Mouse (Mus musculus): ENCODE results near the gene Gdf3.
"Not testable (repeated sequence)": the region's sequence is repeated elsewhere in the genome, so short reads cannot be mapped to it uniquely, and the experiment has no call there.

Gdf3 gene

DNA sequence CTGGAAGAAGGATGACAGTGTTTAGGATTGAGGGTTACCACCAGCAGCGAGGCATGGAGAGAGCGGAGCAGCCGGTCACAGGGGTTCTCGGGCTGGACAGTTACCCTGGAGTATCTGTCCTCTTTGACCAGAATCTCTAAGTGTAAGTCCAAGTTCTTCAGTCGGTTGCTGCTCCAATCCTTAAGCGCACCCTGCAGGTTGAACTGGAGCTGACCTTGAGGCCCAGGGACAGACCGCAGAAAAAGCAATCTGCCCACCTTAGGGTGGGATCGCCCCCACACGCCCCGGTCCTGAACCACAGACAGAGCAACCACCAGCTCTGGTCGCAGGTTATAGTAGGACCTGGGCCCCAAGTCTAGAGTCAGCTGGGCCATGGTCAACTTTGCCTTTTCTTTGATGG is 3.2 kb downstream of the Gdf3 start:
- no peak for DNase-seq (ENCODE audit: extremely low read depth, low read depth, low spot score)

DNA sequence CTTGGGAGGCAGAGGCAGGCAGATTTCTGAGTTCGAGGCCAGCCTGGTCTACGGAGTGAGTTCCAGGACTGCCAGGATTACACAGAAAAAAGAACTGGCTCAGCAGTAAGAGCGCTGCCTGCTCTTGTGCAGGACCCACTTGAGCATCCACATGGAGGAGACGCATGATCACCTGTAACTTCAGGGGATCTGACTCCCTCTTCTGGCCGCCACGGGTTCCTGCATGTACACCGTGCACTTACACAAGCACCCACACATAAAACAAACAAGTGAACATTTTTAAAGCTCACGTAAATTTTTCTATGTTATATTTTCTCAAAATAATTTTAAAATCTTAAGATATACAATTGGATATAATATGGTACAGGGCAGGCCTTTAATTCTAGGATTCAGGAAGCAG is 4.4 kb downstream of the Gdf3 start:
- DNase-seq (ENCODE audit: extremely low read depth, low read depth, low spot score), result no peak

DNA sequence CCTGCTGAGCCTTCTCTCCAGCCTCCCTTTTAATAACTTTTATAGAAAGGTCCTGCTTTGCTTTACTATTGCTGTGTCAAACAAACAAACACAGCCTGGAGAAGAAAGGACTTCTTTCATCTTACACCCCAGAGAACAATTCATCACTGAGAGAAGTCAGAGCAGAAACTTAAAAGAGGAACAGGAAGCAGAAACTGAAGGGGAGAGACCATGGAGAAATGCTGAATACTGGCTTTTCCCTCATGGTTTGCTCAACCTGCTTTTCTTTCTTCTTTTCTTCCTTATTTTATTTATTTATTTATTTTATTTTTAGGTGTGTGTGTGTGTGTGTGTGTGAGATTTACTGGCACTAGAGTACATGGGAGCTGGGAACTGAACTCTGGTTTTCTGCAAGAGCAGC is 5.6 kb downstream of the Gdf3 start:
- no peak for DNase-seq (ENCODE audit: extremely low read depth, low read depth, low spot score)

DNA sequence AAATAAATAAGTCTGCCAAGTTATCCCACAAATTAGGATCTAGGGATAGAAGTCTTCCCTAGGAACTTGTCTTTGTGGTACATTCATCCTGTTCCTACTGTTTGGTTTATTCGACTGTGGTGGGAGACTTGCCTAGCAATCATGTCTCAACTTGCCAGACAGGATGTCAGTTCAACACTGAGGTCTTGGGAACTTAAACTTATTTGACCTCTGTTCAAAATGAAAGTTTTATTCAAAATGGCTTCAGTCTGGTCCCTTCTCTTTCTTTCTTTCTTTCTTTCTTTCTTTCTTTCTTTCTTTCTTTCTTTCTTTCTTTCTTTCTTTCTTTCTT is 6.9 kb downstream of the Gdf3 start:
- no peak for DNase-seq (ENCODE audit: extremely low read depth, low read depth, low spot score)

DNA sequence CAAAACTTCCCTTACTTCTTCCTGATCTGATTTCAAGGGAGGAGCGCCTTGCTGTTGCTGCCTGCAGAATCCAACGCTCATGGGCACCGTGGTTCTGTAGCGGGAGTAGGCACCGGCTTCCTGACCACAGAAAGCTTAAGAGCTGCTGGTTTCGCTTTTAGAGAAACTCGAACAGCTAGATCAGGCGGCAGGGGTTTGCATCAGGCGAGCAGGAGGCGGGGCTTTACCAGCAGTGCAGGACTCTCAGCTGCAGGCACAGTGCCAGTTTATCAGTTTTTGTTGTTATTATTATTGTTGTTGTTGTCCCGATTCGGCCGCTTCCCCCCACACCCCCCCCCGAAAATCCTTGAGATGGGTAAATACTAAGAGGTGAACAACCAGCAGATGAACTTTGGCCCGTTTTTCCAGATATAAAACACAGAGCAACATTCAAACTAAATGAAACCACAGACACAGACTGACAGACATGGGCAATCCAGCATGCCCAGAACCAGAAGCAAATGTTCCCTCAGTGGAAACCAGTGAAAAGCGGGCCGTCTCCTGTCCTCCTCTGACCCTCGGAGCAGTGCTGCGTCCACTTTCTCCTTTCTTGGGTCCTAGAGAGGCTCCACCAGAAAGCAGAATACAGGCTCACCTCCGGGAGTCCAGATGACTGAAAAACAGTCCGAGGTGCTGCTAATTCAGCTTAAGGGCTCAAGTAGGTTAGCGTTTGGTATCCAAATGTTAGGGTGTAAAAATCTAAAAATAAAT is 7.5 kb downstream of the Gdf3 start, which contains the start of gene Apobec1:
Gene Apobec1 (minus strand): TSS at position 203 of the 750 bp plus-strand sequence.
- peak; percentile 55 for DNase-seq (ENCODE audit: extremely low read depth, low read depth, low spot score)

DNA sequence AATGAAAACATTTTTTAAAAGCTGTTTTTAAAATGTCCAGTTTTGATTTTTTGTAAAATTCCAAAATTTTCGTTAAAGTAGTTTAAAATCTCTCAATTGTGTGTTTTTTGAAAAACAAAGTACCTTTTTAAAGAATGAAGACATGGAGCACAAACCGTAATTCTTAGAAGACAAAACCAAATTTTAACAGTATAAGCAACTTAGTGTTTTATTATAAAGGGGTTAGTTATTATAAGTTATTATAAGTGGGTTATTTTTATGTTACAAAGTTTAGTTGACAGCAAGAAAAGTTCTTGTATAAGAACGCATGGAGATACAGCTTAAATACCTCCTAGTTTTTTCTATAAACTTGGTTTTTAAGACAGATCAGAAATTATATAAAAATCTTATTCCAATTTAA is 8.3 kb downstream of the Gdf3 start:
- no peak for DNase-seq (ENCODE audit: extremely low read depth, low read depth, low spot score)

DNA sequence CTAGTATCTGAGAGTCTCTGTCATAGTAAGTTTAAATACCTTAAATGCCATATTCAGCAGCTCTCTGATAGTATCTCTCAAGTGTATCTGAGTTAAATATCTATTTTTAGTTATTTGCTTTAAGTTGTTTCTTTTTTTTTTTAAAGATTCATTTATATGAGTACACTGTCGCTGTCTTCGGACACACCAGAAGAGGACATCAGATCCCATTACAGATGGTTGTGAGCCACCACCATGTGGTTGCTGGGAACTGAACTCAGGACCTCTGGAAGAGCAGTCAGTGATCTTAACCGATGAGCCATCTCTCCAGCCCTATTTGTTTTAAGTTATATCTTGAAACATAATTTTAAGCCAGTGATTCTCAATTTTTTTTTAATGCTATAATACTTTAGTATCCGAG is 8.9 kb downstream of the Gdf3 start:
- DNase-seq (ENCODE audit: extremely low read depth, low read depth, low spot score), result no peak

DNA sequence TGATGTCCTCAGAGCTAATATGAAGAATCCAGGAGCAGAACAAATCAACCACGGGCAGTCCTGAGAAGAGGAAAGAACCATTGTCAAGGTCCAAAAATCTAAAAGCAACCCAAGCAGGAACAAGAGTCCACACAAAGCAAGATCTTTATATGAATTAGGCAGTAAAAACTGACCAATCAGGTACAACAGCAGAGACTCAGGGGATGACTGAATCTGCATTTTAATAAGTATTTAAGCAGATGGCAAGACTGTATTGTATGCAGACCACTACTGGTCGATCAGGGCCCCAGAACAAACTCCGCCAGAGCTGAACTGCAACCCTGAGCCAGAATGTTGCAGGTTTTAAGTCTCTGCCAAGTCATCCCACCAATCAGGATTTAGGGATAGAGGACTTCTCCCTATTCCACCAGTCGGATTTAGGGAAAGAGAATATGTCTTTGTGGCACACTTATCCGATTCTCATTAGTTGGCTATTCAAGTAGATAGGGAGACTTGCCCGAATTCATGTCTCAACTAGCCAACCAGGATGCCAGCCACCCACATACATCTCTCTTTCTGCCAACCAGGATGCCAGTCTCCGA is 9.7 kb downstream of the Gdf3 start:
- peak; percentile 91 for DNase-seq (ENCODE audit: extremely low read depth, low read depth, low spot score)

DNA sequence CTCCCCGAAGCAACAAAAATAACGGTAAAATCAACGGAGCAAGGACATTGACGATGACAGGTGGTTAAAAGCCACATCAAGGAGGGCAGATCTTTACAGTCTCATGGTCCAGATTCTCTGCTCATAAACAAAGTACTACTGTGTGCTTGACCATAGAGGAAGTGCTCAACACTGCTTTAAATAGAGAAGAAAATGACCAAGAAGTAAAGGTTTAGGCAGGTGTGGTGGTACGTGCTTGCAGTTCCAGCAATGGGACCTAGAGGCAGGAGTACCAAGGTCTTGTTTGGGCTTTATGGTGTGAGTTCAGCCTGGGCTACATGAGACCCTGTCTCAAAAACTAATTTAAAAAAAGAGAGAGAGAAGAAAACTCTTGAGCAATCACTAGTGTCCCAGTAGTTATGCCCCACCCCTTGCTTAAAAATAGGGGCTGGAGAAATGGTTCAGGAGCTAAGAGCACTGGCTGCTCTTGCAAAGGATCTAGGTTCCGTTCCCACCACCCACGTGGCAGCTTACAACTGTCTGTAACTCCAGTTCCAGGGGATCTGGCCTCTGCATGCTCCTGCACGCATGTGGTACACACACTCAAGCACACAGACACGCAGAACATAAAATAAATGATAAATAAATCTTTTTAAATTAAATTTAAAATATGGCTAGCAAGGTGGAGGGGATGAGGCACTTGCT is 10.7 kb downstream of the Gdf3 start:
- DNase-seq (ENCODE audit: extremely low read depth, low read depth, low spot score), result peak; percentile 36

DNA sequence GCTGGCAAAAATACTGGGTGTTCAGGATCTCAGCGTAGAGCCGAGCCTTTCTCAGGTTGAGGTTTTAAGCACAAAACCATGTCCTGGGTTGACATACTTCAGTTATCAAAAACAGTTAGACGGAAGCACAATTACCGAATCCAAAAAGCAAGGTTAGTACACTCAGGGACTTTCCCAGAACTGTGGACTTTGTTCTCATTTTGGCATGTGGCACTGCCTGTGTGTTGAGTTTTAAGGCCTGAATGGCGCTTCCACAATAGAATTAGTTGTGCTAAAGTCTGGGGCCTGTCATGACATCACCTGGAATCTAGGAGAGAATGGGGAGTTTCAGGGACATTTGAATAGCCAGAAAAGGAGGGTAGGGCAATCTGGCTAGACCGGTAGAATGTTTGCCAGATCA is 11.5 kb downstream of the Gdf3 start:
- no peak for DNase-seq (ENCODE audit: extremely low read depth, low read depth, low spot score)

DNA sequence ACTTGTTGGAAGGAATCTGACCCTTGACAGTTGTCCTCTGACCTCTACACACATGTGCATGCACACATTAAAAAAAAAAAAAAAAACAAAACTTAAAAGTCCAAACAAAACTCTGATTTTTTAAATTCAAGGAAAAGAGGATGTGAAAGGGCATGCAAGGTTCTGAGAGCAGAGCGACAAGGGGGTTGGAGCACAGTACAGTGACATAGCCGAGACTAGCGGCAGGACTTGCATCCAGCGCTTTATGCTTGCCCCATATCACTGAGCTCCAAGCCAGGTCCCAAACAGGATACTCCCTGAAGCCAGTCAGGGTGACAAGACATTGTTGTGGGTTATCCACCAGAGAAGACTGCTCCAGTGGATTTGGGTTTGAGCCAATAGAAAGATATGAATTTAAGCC is 11.9 kb downstream of the Gdf3 start:
- DNase-seq (ENCODE audit: extremely low read depth, low read depth, low spot score), result no peak

DNA sequence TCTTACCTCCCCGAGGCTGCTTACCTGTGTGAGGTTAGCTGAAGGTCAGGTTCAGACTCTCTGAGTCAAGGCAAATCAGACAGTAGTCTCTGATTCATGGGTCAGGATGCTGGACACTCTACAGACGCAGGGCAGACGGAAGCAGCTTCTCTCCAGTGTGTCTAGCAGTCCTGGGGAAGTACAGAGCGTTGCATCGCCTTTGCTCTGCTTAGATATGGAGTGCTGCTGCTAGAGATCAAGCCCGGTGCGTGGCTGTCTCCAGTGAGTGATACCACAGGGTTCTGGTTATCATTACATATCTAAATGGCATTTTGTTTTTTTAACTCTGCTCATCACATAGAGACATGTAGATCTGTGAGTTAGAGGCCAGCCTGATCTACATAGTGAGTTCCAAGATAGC is 13.3 kb downstream of the Gdf3 start:
- no peak for DNase-seq (ENCODE audit: extremely low read depth, low read depth, low spot score)

DNA sequence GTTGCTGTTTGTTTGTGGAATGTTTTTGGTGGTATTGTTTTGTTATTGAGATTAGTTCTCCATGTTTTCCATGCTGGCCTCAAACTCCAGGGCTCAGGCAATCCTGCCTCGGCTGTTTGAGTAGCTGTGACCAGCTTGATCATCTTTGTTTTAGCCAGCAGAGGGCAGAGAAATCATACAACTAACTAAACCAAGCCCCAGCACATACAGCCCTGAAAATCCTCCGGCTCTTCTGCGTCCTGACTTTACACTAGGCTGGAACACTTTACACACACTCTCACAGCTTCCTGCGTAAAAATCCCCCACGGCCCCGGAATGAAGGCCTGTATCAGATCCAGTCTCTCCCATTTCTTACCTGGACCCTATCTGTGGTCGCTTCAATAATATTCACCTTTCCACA is 14.2 kb downstream of the Gdf3 start:
- no peak for DNase-seq (ENCODE audit: extremely low read depth, low read depth, low spot score)

DNA sequence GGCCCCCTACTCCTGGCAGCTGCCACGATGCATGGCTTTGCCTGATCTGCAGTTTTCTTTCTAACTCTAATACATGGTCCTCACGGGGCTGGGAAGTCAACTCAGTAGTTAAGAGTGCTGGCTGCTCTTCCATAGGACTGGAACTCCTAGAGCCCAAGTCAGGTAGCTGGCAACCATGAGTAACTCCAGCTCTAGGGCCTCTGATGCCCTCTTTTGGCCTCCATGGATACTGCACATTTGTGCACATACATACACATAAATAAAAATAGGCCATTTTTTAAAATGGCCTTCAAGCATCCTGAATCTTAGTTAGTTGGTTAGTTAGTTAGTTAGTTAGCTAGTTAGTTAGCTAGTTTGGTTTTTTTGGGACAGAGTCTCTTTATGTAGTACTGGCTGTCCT is 17.0 kb downstream of the Gdf3 start:
- DNase-seq (ENCODE audit: extremely low read depth, low read depth, low spot score), result no peak

DNA sequence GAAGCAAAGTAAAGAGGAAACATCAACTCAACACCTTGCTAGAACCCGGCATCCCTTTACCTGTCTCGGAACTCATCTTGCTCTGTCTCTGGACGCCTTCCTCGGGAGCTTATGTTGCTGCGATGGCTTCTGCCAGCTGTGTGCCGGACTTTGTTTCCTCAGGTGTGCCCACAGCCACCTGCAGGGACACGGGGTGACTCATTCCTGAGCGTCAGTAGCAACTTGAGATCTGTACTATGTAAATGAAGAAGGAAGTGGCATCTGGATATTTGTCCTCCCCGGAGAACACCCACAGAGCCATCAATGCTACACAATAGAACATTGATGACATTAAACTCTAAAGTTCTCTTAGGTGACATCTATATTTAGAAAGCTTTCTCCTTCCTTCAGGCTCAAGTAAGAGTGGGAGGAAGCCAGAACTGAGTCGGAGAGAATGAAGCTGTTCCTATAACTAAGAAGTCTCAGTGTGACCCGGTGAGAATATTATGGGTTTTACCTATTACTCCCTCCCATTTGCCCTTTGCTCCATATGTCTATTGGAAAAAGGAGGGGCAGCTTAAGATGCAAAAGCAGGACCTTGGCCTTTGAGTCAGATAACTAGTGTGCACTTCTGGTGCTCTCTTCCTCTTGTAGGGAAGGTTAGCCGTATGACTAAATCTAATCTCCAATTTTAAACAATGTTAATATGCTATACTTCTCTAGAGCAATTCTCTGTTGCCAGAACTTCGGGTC is 18.7 kb downstream of the Gdf3 start:
- DNase-seq (ENCODE audit: extremely low read depth, low read depth, low spot score), result no peak

DNA sequence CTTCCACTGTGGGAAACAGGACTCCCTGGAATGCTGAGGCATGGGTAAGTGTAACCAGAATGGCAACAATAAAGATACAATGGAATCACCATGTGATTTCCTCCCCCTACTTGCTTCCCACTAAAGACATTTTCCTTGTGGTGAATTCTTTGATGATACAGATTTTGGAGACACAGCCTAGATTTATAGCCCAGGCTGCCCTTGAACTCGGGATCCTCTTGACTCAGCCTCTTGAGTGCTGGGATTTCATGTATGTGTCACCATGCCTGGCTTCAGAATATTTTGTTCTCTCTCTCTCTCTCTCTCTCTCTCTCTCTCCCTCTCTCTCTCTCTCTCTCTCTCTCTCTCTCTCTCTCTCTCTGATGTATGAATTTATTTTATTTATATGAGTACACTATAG is 30.8 kb downstream of the Gdf3 start:
- no peak for DNase-seq (ENCODE audit: extremely low read depth, low read depth, low spot score)

DNA sequence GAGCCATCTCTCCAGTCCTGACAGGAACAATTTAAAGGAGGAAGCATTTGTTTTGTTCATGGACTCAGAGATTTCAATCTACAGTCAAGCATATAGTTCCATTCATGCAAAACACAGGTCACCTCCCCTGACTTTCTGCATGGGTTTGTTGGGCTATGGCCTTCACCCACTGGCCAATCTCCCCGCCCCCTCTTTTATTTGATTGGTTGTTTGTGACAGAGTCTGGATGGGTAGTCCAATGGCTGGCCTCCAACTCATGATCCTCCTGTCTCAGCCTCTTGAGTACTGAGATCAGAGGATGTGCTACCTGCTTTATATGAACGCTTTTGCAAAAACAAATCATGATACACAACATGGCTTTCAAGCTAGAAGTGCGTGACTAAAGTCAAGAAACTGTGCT is 32.9 kb downstream of the Gdf3 start:
- DNase-seq (ENCODE audit: extremely low read depth, low read depth, low spot score), result no peak

DNA sequence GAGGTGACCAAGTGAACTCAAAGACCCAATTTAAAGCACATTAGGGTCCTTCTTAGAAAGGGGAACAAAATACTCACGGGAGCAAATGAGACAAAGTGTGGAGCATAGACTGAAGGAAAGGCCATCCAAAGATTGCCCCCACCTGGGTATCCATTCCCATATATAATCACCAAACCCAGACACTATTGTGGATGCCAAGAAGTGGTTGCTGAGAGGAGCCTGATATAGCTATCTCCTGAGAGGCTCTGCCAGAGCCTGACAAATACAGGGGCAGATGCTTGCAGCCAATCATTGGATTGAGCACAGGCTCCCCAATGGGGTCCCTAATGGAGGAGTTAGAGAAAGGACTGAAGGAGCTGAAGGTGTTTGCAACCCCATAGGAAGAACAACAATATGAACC is 34.9 kb downstream of the Gdf3 start:
- not testable (repeated sequence) for DNase-seq (ENCODE audit: extremely low read depth, low read depth, low spot score)

DNA sequence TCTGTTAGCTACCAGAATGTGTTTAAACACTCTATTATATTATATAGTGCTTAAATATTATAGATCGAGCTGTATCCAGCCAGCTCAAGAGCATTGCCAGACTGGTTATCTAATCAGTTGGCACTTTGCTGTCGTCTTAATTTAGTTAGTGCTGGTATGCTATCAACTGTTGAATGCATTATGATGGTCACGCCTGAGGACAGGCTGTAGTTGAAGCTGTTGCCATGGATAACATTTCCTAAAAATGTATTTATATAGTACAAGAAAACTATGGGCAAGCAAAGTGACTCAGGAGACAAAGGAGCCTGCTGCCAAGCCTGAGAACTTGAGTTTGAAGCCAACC is 38.3 kb downstream of the Gdf3 start:
- no peak for DNase-seq (ENCODE audit: extremely low read depth, low read depth, low spot score)

DNA sequence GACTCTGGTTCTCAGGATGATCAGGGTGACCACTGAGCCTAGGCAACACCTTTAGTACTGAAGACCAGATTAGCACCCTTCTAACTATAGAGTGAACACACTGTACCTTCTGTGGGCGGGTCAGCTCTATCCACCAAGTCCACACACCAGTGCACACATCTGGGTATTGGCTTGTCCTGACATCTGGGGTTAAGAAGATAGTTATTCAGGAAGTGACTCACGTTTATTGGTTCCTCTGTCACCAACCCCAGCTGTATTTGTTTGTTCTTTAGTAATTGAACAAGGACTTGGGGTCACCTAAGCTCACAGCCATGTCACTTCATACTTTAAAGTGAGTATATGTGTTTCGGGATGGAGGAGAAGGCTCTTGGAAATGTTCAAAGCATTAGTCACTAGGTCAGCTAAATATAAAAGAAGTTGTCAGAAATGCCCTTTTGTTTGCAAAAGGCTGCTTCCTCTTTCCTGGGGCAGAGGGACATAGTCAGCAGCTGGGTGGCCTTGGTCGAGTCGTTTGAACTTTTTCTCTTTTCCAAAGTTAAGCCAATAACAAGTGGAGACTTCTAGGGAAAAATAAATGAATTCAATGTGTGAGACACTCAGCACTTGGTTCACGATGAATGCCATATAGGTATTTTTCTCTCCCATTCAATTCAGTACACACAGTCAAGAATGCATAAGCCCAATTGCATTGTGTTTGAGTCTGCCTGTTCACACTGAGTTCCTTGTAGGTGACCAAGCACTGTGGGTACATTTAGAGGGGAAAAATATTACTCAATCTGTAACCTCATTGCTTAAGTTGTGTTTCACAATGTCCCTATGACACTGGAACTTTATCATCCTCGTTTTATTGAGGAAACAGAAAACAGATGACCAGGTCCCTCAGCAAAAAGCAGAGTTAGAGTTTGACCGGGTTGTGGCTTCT is 38.9 kb downstream of the Gdf3 start:
- no peak for DNase-seq (ENCODE audit: extremely low read depth, low read depth, low spot score)

DNA sequence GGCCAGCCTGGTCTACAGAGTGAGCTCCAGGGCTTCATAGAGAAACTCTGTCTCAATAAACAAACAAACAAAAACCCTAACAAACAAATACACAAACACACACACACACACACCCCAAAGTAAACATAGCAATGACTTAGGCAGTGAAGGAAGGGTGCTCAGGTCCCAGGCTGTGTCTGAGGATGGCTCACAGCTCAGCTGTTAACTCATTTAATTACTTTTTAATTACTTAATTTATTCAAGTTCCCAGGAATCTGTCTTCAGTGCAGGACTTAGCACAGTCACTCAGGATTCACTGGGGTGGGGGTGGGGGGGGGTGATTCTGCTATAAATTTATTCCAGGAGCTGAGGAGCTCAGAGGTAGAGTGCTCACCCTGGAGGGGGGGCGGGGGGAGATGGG is 40.1 kb downstream of the Gdf3 start:
- DNase-seq (ENCODE audit: extremely low read depth, low read depth, low spot score), result no peak
